Mouse (Mus musculus) liver, embryonic 12.5 days (tissue): ENCODE data around the gene Aldh1b1. TPM values are rescaled to one million over a fixed set of nuclear protein-coding genes. Genes with fewer than 3 reads are reported as not detected.

Experiments used
- ATAC-seq: fragments of 200-750 bp; cut with Nextera tagmentation; 2 replicates; pipeline ENCODE4 v1.8.0; 2017; ENCODE audit warnings: moderate number of reproducible peaks, mild to moderate bottlenecking, moderate library complexity
- H3K27ac ChIP-seq: fragments of 300-500 bp; sonication (generic); 2 replicates; pipeline ENCODE4 v1.5.1; 2016; ENCODE audit warnings: mild to moderate bottlenecking
- H3K27me3 ChIP-seq: fragments of 300-500 bp; sonication (generic); replicated peaks from 2 replicates; pipeline ENCODE4 v1.6.1; 2016; ENCODE audit warnings: mild to moderate bottlenecking, moderate library complexity
- H3K36me3 ChIP-seq: fragments of 300-500 bp; sonication (generic); 2 replicates; pipeline ENCODE4 v1.6.1; 2016; ENCODE audit warnings: mild to moderate bottlenecking, moderate library complexity
- H3K4me1 ChIP-seq: fragments of 300-500 bp; sonication (generic); 2 replicates; pipeline ENCODE4 v1.6.1; 2016
- H3K4me2 ChIP-seq: fragments of 300-500 bp; sonication (generic); 2 replicates; pipeline ENCODE4 v1.6.1; 2016; ENCODE audit warnings: mild to moderate bottlenecking, moderate library complexity
- H3K4me3 ChIP-seq: fragments of 300-500 bp; sonication (generic); 2 replicates; pipeline ENCODE4 v1.5.1; 2016; ENCODE audit warnings: mild to moderate bottlenecking, moderate library complexity
- H3K9ac ChIP-seq: fragments of 300-500 bp; sonication (generic); 2 replicates; pipeline ENCODE4 v1.6.1; 2016; ENCODE audit warnings: mild to moderate bottlenecking, moderate library complexity
- H3K9me3 ChIP-seq: fragments of 300-500 bp; sonication (generic); replicated peaks from 2 replicates; pipeline ENCODE4 v1.6.1; 2016; ENCODE audit warnings: mild to moderate bottlenecking, moderate library complexity
- WGBS: fragments of 180-500 bp; shearing (Covaris S2); methylation state at CpG from one replicate; pipeline ENCODE4 v1.1.7; 2016; ENCODE audit not compliant: insufficient replicate concordance; 5-methylcytosine and 5-hydroxymethylcytosine counted together
- polyA plus RNA-seq: library from polyadenylated mRNA; unstranded; fragments of >200 nt; fragmentation: Nextera tagmentation; extraction: Ambion mirVana; gene quantifications from 2 replicates; pipeline ENCODE4 v1.2.1, GENCODE M21; 2016

Aldh1b1 gene
- polyA plus RNA-seq, 1 experiment from 2014 or later, result 29.0 TPM

DNA sequence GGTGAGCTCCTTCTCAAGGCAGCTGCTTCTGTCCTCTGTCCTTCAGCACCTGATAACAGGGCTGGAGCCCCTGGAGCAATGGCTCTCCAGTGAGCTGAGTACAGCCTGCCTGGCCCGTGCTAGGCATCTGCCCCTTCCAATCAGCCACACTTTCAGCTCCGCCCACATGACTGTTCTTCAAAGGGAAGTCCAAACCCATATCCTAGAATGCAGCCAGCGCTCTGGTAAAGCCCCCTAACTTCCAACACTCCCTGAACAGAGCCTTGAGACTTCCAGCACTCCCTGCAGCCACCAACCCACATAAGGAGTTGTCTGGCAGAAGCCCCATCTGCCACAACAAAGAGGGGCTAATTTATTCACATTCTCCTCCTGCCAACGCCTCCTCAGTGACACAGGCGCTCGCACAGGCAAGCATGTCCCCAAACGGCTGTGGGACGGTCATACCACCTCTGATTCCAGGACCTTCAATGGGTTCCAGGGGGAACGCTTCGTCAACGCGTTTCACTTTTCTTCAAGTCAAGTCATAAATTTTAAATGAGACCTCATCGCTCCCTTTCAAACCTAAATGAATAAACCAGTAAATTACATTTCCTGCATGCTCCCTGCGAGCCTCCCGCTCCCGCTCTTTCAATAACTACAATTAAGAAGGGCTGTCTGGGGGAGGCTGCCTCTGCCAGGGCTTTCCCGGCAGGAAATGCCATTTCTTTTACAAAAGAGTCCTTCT is 20.5 kb downstream of the Aldh1b1 start:
- H3K27me3 ChIP-seq, result peaks cover 57% of the 10 kb centered on the region
- H3K4me2 ChIP-seq, result peak overlapping the region; percentile 42
- H3K9ac ChIP-seq, result peak overlapping the region; percentile 4; the same call in 1 of the 2 replicates
- peaks cover 11% of the 10 kb centered on the region; the same call in 1 of the 2 replicates for H3K4me1 ChIP-seq
- no peaks in the 10 kb centered on the region for H3K36me3 ChIP-seq
- no peaks in the 10 kb centered on the region for H3K9me3 ChIP-seq
- WGBS, result 3% methylated on average over 17 of the region's 17 CpGs
- no peak overlapping the region for H3K27ac ChIP-seq
- no peak; the same call in 1 of the 2 replicates for ATAC-seq
- no peak overlapping the region for H3K4me3 ChIP-seq

DNA sequence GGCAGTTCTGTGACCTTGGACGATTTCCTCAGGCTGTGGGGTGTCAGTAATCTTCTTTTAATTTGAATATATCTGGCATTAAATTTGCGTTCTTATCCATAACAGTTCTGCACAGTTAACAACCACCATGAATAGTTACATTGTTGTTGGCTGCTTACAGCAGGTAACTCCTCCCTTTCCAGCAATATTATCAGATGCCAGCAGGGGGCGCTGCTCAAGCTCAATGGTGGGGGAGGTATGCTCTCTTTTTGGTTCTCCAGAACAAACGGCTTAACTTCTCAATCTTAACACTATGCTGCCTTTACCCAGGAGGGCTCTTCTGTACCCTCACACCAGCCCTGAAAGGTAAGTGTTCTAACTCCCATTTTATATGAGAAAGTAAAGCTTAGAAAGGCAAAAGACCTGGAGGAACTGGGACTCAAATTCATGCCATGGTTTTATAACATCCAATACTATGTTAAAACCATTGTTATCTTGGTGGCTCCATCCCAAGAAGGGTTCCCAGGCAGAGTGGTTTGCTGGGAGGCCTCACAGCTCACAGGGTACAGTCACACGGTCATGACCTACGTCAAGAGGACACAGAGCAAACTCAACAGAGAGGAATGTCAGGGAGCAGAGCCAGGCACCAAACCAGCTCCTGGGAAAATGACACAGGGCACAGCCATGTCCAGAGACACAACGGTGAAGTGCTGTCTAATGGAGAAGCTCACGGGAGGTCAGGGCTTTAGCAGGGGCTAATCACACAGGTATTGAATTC is 21.4 kb downstream of the Aldh1b1 start:
- H3K4me1 ChIP-seq, result peaks cover 11% of the 10 kb centered on the region; the same call in 1 of the 2 replicates
- no peak for ATAC-seq
- H3K9ac ChIP-seq, result no peak overlapping the region
- no peak overlapping the region for H3K4me3 ChIP-seq
- H3K36me3 ChIP-seq, result no peaks in the 10 kb centered on the region
- H3K4me2 ChIP-seq, result peak overlapping the region; percentile 42; the same call in 1 of the 2 replicates
- peaks cover 60% of the 10 kb centered on the region for H3K27me3 ChIP-seq
- WGBS, result 29% methylated on average over 8 of the region's 8 CpGs
- no peaks in the 10 kb centered on the region for H3K9me3 ChIP-seq
- no peak overlapping the region for H3K27ac ChIP-seq

DNA sequence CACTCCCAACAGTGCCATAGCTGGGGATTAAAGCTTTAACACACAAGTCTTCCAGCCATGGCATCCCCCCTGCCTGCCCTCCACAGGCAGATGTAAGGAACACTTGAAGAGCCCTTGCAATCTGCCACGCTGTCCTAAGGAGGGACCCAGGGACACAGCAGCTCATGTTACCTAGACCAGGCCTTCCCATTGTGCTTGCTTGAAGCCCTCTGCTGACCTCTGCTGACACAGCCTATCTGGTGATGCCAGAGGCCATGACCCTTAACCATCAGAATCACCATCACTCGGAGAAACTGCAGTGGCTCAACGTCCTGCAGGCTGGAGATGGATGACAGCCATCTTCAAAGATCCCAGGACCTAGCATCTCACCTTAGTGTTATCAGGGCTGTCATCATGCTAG is 23.2 kb downstream of the Aldh1b1 start:
- 40% methylated on average over 3 of the region's 3 CpGs for WGBS
- Histone ChIP-seq H3K4me2 (no peak overlapping the region), H3K9ac (no peak overlapping the region), H3K27ac (no peak overlapping the region), H3K9me3 (no peaks in the 10 kb centered on the region), H3K4me3 (no peak overlapping the region), H3K36me3 (no peaks in the 10 kb centered on the region), H3K27me3 (peaks cover 78% of the 10 kb centered on the region), H3K4me1 (peaks cover 11% of the 10 kb centered on the region; the same call in 1 of the 2 replicates)
- ATAC-seq, result no peak

DNA sequence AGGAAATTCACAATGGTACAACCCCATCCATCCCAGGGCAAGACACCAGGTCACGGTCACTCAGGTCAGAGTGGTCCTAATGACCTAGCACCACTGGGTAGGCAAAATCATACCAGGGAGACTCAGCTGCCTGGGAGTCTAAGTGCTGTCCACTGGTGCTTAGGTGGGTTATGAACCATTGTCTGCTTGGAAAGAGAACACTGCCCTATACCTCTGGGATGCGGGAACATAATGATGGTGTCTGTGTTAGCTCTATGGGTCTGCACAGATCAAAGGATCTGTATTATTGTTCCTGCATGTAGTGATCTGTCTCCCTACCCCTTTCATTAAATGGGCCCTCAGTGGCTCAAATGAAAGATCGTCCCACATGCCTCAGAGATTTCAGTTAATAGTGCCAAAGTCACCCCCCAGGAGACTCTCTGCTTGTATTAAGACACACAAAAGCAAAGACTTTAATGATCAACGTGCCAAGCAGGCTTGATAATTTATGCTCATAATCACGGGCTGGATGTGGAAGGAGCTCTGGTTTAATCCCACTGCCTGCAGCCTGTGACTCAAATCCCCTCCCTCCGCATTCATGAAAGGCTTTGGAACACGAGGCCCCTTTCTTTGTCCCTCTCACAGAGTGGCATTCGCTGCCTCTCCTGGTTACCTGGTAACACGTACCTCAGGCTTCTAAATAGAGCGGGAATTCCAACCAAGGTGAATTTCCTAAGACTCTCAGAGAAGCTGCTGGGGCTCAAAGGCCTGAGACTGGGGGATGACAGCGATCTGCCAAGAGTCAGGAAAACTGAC is 24.2 kb downstream of the Aldh1b1 start:
- WGBS, result 33% methylated on average over 11 of the region's 11 CpGs
- Histone ChIP-seq H3K27ac (no peak overlapping the region), H3K27me3 (peaks cover 86% of the 10 kb centered on the region), H3K9ac (no peak overlapping the region), H3K9me3 (no peaks in the 10 kb centered on the region), H3K4me2 (no peak overlapping the region), H3K4me1 (peaks cover 11% of the 10 kb centered on the region; the same call in 1 of the 2 replicates), H3K36me3 (no peaks in the 10 kb centered on the region), H3K4me3 (no peak overlapping the region)
- ATAC-seq, result no peak

DNA sequence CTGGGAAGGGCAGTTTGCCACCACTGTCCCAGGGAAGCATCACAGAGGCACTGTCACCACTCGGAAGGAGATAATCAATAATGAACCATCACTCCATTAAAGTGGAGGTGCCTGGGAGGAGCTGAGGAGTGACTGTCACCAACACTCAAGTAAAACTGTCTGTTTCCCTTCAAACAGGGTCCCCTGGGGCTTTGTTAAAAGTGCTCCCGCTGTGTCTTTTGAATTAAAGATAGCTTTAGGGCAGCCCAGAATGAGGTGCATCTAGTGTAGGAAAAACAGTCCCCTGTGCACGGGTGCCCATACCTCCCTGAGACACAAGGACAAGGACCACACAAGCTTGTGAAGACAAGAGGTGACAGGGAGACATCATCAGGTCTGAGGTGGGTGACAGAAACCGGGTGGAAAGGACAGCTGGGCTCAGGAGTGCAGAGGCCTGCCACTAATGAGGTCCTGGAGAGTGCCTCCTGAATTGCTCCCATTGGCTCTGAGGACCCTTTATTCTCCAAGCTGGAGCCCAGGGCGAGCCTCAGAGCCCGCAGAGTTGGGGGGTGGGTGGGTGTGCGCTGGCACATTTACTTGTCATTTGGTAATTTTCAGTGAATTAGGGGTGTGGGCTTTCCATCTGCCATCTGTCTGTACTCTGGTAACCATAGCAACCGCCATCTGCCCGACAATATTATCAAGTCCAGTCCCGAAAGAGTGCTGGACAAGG is 25.4 kb downstream of the Aldh1b1 start:
- Histone ChIP-seq H3K4me3 (no peak overlapping the region), H3K4me1 (0 out of 2 replicates have a peak, but pooled peaks cover 3% of the 10 kb centered on the region), H3K27ac (no peak overlapping the region), H3K9me3 (no peaks in the 10 kb centered on the region), H3K9ac (no peak overlapping the region), H3K27me3 (peaks cover 94% of the 10 kb centered on the region), H3K4me2 (no peak overlapping the region), H3K36me3 (no peaks in the 10 kb centered on the region)
- no peak for ATAC-seq
- 15% methylated on average over 10 of the region's 10 CpGs for WGBS

- Histone ChIP-seq H3K4me2 (no peak overlapping the region), H3K36me3 (no peaks in the 10 kb centered on the region), H3K9ac (no peak overlapping the region), H3K27ac (no peak overlapping the region), H3K9me3 (no peaks in the 10 kb centered on the region), H3K4me3 (no peak overlapping the region), H3K27me3 (peaks cover 94% of the 10 kb centered on the region), H3K4me1 (no peaks in the 10 kb centered on the region)
- ATAC-seq, result no peak
- WGBS, result 36% methylated on average over 14 of the region's 14 CpGs
Observed at GRCm38 (mm10) chr4:45824761-45825556, 26.1 kb downstream of the Aldh1b1 start.

- Histone ChIP-seq H3K27ac (no peak within 1 kb of the TSS), H3K36me3 (no peaks in the 10 kb centered on the region), H3K27me3 (peaks cover 94% of the 10 kb centered on the region), H3K4me1 (no peaks in the 10 kb centered on the region), H3K9me3 (no peaks in the 10 kb centered on the region), H3K4me2 (peak within 1 kb of the TSS; percentile 54), H3K4me3 (peak within 1 kb of the TSS; percentile 24; the same call in 1 of the 2 replicates), H3K9ac (no peak within 1 kb of the TSS)
- ATAC-seq, result no peak
- WGBS, result 3% methylated on average over 89 of the region's 91 CpGs
Observed at GRCm38 (mm10) chr4:45826275-45827040, 27.6 kb downstream of the Aldh1b1 start, which contains the start of gene Igfbpl1. Igfbpl1 (minus strand) TSS chr4:45826923.

GRCm38 (mm10) chr4:45829907-45830759 is 31.3 kb downstream of the Aldh1b1 start:
- H3K4me2 ChIP-seq, result no peak overlapping the region
- H3K9ac ChIP-seq, result no peak overlapping the region
- WGBS, result 49% methylated on average over 13 of the region's 13 CpGs
- no peaks in the 10 kb centered on the region for H3K4me1 ChIP-seq
- H3K27ac ChIP-seq, result no peak overlapping the region
- no peak for ATAC-seq
- H3K36me3 ChIP-seq, result no peaks in the 10 kb centered on the region
- peaks cover 59% of the 10 kb centered on the region for H3K27me3 ChIP-seq
- H3K9me3 ChIP-seq, result no peaks in the 10 kb centered on the region
- H3K4me3 ChIP-seq, result no peak overlapping the region

GRCm38 (mm10) chr4:45831996-45832395 is 33.2 kb downstream of the Aldh1b1 start:
- no peaks in the 10 kb centered on the region for H3K4me1 ChIP-seq
- H3K9ac ChIP-seq, result no peak overlapping the region
- no peak for ATAC-seq
- H3K27me3 ChIP-seq, result peaks cover 40% of the 10 kb centered on the region
- H3K4me3 ChIP-seq, result no peak overlapping the region
- H3K27ac ChIP-seq, result no peak overlapping the region
- WGBS, result 79% methylated on average over 7 of the region's 7 CpGs
- no peaks in the 10 kb centered on the region for H3K9me3 ChIP-seq
- no peak overlapping the region for H3K4me2 ChIP-seq
- H3K36me3 ChIP-seq, result no peaks in the 10 kb centered on the region
